Mouse (Mus musculus): ENCODE data around the gene Itih5.

GRCm38 (mm10) chr2:10250441-10250840 is 97.1 kb downstream of the Itih5 start:
- TF ChIP-seq CTCF (IDR thresholded peaks at IDR 0.05; ENCODE audit: low read depth, low read length) (no peak), POLR2A (IDR thresholded peaks at IDR 0.05; ENCODE audit: extremely low read depth, insufficient read depth, low read length) (no peak)
